Mouse (Mus musculus): ENCODE data around the gene Olfr512. TPM values are rescaled to one million over a fixed set of nuclear protein-coding genes. Genes with fewer than 3 reads are reported as not detected.

Gene Olfr512
- not detected for polyA plus RNA-seq (2015; fragmentation: Illumina TruSeq; extraction: RNeasy Lipid Tissue Mini Kit (QIAGEN cat#74804); ENCODE audit: insufficient read depth, low read depth, low replicate concordance)

DNA sequence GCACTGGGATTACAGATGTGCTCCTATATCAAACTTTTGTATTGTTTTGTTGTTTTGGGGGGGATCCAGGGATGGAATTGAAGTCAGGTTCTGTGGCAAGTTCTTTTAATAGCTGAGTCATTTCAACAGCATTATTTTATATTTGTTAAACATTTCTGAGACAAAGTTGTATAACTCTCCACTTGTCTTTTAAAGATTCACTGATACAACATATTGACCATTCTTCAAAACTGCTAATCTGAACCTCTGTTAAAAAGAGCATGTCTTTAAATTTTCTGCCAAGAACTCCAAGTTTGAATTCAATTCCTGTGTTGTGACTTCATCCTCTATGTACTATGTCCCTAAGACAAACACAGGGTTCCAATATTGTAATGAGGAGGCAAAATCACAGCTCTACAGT is at the start of gene Olfr512:
Gene Olfr512, plus strand, starts transcription at position 301 of the 400 bp plus-strand sequence.

DNA sequence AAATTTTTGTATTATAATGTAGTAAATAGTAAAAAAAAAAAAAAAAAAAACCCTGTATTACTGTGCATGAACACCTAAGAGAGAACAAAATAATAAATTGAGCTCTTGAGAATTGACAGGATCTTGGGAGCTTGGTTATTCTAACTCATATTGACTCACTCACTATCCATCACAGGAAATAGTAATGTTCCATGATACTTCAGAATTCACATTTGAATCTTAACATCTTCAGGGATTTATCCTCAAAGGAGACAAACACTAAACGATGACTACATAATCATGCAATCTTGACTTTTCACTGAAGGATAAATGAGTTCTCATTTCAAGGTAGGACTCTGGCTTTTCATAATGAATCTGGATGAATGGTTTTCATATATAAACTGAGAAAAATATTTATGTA is 47.0 kb upstream of the Olfr512 start, which contains the start of gene Olfr510:
Gene Olfr510, plus strand, starts transcription at position 301 of the 400 bp plus-strand sequence.

GRCm38 (mm10) chr7:108750673-108751072 is 37.6 kb downstream of the Olfr512 start, which contains the start of gene Olfr513:
Gene Olfr513 (plus strand): TSS chr7:108750973.

Other genes starting within 250 kb of the Olfr512 start
- not detected for gene Olfr498, start 248.0 kb upstream of the Olfr512 start, polyA plus RNA-seq (2015; fragmentation: Illumina TruSeq; extraction: RNeasy Lipid Tissue Mini Kit (QIAGEN cat#74804); ENCODE audit: insufficient read depth, low read depth, low replicate concordance)
- gene Olfr502, start 188.3 kb upstream of the Olfr512 start, polyA plus RNA-seq (2015; fragmentation: Illumina TruSeq; extraction: RNeasy Lipid Tissue Mini Kit (QIAGEN cat#74804); ENCODE audit: insufficient read depth, low read depth, low replicate concordance), result not detected
- not detected for gene Olfr503, start 168.8 kb upstream of the Olfr512 start, polyA plus RNA-seq (2015; fragmentation: Illumina TruSeq; extraction: RNeasy Lipid Tissue Mini Kit (QIAGEN cat#74804); ENCODE audit: insufficient read depth, low read depth, low replicate concordance)
- not detected for gene Olfr504, start 147.5 kb upstream of the Olfr512 start, polyA plus RNA-seq (2015; fragmentation: Illumina TruSeq; extraction: RNeasy Lipid Tissue Mini Kit (QIAGEN cat#74804); ENCODE audit: insufficient read depth, low read depth, low replicate concordance)
- gene Olfr506, start 102.5 kb upstream of the Olfr512 start, polyA plus RNA-seq (2015; fragmentation: Illumina TruSeq; extraction: RNeasy Lipid Tissue Mini Kit (QIAGEN cat#74804); ENCODE audit: insufficient read depth, low read depth, low replicate concordance), result not detected
- not detected for gene Olfr507, start 91.5 kb upstream of the Olfr512 start, polyA plus RNA-seq (2015; fragmentation: Illumina TruSeq; extraction: RNeasy Lipid Tissue Mini Kit (QIAGEN cat#74804); ENCODE audit: insufficient read depth, low read depth, low replicate concordance)
- not detected for gene Olfr508, start 83.3 kb upstream of the Olfr512 start, polyA plus RNA-seq (2015; fragmentation: Illumina TruSeq; extraction: RNeasy Lipid Tissue Mini Kit (QIAGEN cat#74804); ENCODE audit: insufficient read depth, low read depth, low replicate concordance)
- not detected for gene Olfr509, start 61.4 kb upstream of the Olfr512 start, polyA plus RNA-seq (2015; fragmentation: Illumina TruSeq; extraction: RNeasy Lipid Tissue Mini Kit (QIAGEN cat#74804); ENCODE audit: insufficient read depth, low read depth, low replicate concordance)
- not detected for gene Olfr510, start 46.9 kb upstream of the Olfr512 start, polyA plus RNA-seq (2015; fragmentation: Illumina TruSeq; extraction: RNeasy Lipid Tissue Mini Kit (QIAGEN cat#74804); ENCODE audit: insufficient read depth, low read depth, low replicate concordance)
- gene Olfr513, start 37.7 kb downstream of the Olfr512 start, polyA plus RNA-seq (2015; fragmentation: Illumina TruSeq; extraction: RNeasy Lipid Tissue Mini Kit (QIAGEN cat#74804); ENCODE audit: insufficient read depth, low read depth, low replicate concordance), result not detected
- gene Olfr514, start 112.7 kb downstream of the Olfr512 start, polyA plus RNA-seq (2015; fragmentation: Illumina TruSeq; extraction: RNeasy Lipid Tissue Mini Kit (QIAGEN cat#74804); ENCODE audit: insufficient read depth, low read depth, low replicate concordance), result not detected
- not detected for gene Olfr516, start 137.2 kb downstream of the Olfr512 start, polyA plus RNA-seq (2015; fragmentation: Illumina TruSeq; extraction: RNeasy Lipid Tissue Mini Kit (QIAGEN cat#74804); ENCODE audit: insufficient read depth, low read depth, low replicate concordance)
- not detected for gene Olfr517, start 159.1 kb downstream of the Olfr512 start, polyA plus RNA-seq (2015; fragmentation: Illumina TruSeq; extraction: RNeasy Lipid Tissue Mini Kit (QIAGEN cat#74804); ENCODE audit: insufficient read depth, low read depth, low replicate concordance)
- gene Olfr518, start 171.7 kb downstream of the Olfr512 start, polyA plus RNA-seq (2015; fragmentation: Illumina TruSeq; extraction: RNeasy Lipid Tissue Mini Kit (QIAGEN cat#74804); ENCODE audit: insufficient read depth, low read depth, low replicate concordance), result not detected
- not detected for gene Olfr519, start 181.1 kb downstream of the Olfr512 start, polyA plus RNA-seq (2015; fragmentation: Illumina TruSeq; extraction: RNeasy Lipid Tissue Mini Kit (QIAGEN cat#74804); ENCODE audit: insufficient read depth, low read depth, low replicate concordance)
- not detected for gene Nlrp10, start 216.9 kb downstream of the Olfr512 start, polyA plus RNA-seq (2015; fragmentation: Illumina TruSeq; extraction: RNeasy Lipid Tissue Mini Kit (QIAGEN cat#74804); ENCODE audit: insufficient read depth, low read depth, low replicate concordance)
- 37.3 TPM for gene Eif3f, start 221.1 kb downstream of the Olfr512 start, polyA plus RNA-seq (2015; fragmentation: Illumina TruSeq; extraction: RNeasy Lipid Tissue Mini Kit (QIAGEN cat#74804); ENCODE audit: insufficient read depth, low read depth, low replicate concordance)
- 0.52 TPM for gene Tub, start 237.0 kb downstream of the Olfr512 start, polyA plus RNA-seq (2015; fragmentation: Illumina TruSeq; extraction: RNeasy Lipid Tissue Mini Kit (QIAGEN cat#74804); ENCODE audit: insufficient read depth, low read depth, low replicate concordance)